ENCODE assay signal across 9 mouse cellular contexts in genomic region chr6:57609631-57610030, GRCm38 (mm10). TPM values are rescaled to one million over a fixed set of nuclear protein-coding genes. Genes with fewer than 3 reads are reported as not detected.
A peak's percentile ranks its signal among the peaks of the same experiment; 100 is the strongest.
DNase-seq lines count a peak whose midpoint lies in the region; ATAC-seq lines count a peak whose summit lies in the region.
"Had no signal": no experiment of that assay in that cellular context is flagged by ENCODE, and none has a peak within 500 bp of the region (broad histone marks: within the 10 kb centered on the region; RNA-seq: fewer than 3 reads in every experiment).

No protein-coding gene starts in this region.

- H3K27ac ChIP-seq in hindbrain, embryonic 11.5 days (ENCODE audit: low read depth, low read length): no peak overlapping the region
- no peak overlapping the region for H3K27ac ChIP-seq in hindbrain, embryonic 10.5 days
- no peak overlapping the region for H3K27ac ChIP-seq in neural tube, embryonic 15.5 days (replicated peaks)
- H3K27ac ChIP-seq in forebrain, embryonic 15.5 days (replicated peaks): no peak overlapping the region
- H3K27ac ChIP-seq: midbrain, embryonic 10.5 days had no signal

- DNase-seq in hindbrain, embryonic 11.5 days (ENCODE audit: low spot score): peak; percentile 1
- no peak for DNase-seq in hindbrain, embryonic 10.5 days (ENCODE audit: low spot score)
- peak; percentile 26 for DNase-seq in 3134 (ENCODE audit: extremely low read depth, insufficient read length, low spot score)
- DNase-seq in CD4-positive helper T cell, adult 2 months (ENCODE audit: low read depth, low spot score): peak; percentile 31

- no peaks in the 10 kb centered on the region for H3K9me3 ChIP-seq in hindbrain, embryonic 11.5 days (ENCODE audit: control insufficient read depth, low read length)
- no peaks in the 10 kb centered on the region for H3K9me3 ChIP-seq in hindbrain, embryonic 10.5 days
- H3K9me3 ChIP-seq in neural tube, embryonic 15.5 days (replicated peaks): no peaks in the 10 kb centered on the region
- no peaks in the 10 kb centered on the region for H3K9me3 ChIP-seq in forebrain, embryonic 15.5 days
- H3K9me3 ChIP-seq: midbrain, embryonic 10.5 days had no signal

- WGBS in hindbrain, embryonic 11.5 days: 61% methylated on average over 2 of the region's 2 CpGs
- 62% methylated on average over 2 of the region's 2 CpGs for WGBS in hindbrain, embryonic 10.5 days
- 50% methylated on average over 2 of the region's 2 CpGs for WGBS in neural tube, embryonic 15.5 days
- 41% methylated on average over 2 of the region's 2 CpGs for WGBS in forebrain, embryonic 15.5 days

- H3K4me3 ChIP-seq in hindbrain, embryonic 11.5 days (ENCODE audit: low read depth, low read length): no peak overlapping the region
- no peak overlapping the region for H3K4me3 ChIP-seq in hindbrain, embryonic 10.5 days
- H3K4me3 ChIP-seq in neural tube, embryonic 15.5 days (replicated peaks): no peak overlapping the region
- H3K4me3 ChIP-seq in forebrain, embryonic 15.5 days: no peak overlapping the region
- H3K4me3 ChIP-seq: midbrain, embryonic 10.5 days had no signal

- no peak for ATAC-seq in hindbrain, embryonic 11.5 days (ENCODE audit: low FRiP score)
- 0 out of 2 replicates have a peak, but pooled peaks have one; percentile 49 for ATAC-seq in erythroid progenitor cell, adult 5-6 weeks (replicated peaks; ENCODE audit: low FRiP score, poor library complexity, severe bottlenecking)
- ATAC-seq in neural tube, embryonic 15.5 days (ENCODE audit: low FRiP score): no peak
- no peak for ATAC-seq in forebrain, embryonic 15.5 days (replicated peaks)
- no peak for ATAC-seq in activated CD4-positive, CD25-positive, alpha-beta regulatory T cell, adult 4 months

- H3K9ac ChIP-seq in hindbrain, embryonic 11.5 days (ENCODE audit: low read depth, low read length): no peak overlapping the region
- H3K9ac ChIP-seq in neural tube, embryonic 15.5 days (replicated peaks): no peak overlapping the region
- no peak overlapping the region for H3K9ac ChIP-seq in forebrain, embryonic 15.5 days (replicated peaks)

- no peaks in the 10 kb centered on the region for H3K27me3 ChIP-seq in hindbrain, embryonic 11.5 days (ENCODE audit: control insufficient read depth, insufficient read depth, low read length)
- no peaks in the 10 kb centered on the region for H3K27me3 ChIP-seq in hindbrain, embryonic 10.5 days (ENCODE audit: insufficient read depth, poor library complexity, severe bottlenecking)
- no peaks in the 10 kb centered on the region for H3K27me3 ChIP-seq in neural tube, embryonic 15.5 days (replicated peaks)
- H3K27me3 ChIP-seq in forebrain, embryonic 15.5 days: no peaks in the 10 kb centered on the region

- H3K36me3 ChIP-seq in hindbrain, embryonic 11.5 days (ENCODE audit: control insufficient read depth, insufficient read depth, low read length): no peaks in the 10 kb centered on the region
- H3K36me3 ChIP-seq in hindbrain, embryonic 10.5 days: no peaks in the 10 kb centered on the region
- H3K36me3 ChIP-seq in neural tube, embryonic 15.5 days: no peaks in the 10 kb centered on the region
- H3K36me3 ChIP-seq in forebrain, embryonic 15.5 days: no peaks in the 10 kb centered on the region
- H3K36me3 ChIP-seq: midbrain, embryonic 10.5 days had no signal

- H3K4me1 ChIP-seq in hindbrain, embryonic 11.5 days (replicated peaks; ENCODE audit: control insufficient read depth, insufficient read depth, low read length): no peaks in the 10 kb centered on the region
- no peaks in the 10 kb centered on the region for H3K4me1 ChIP-seq in hindbrain, embryonic 10.5 days (replicated peaks)
- H3K4me1 ChIP-seq in neural tube, embryonic 15.5 days: no peaks in the 10 kb centered on the region
- no peaks in the 10 kb centered on the region for H3K4me1 ChIP-seq in forebrain, embryonic 15.5 days
- H3K4me1 ChIP-seq: midbrain, embryonic 10.5 days had no signal

- H3K4me2 ChIP-seq in hindbrain, embryonic 11.5 days (replicated peaks; ENCODE audit: low read depth, low read length): no peak overlapping the region
- no peak overlapping the region for H3K4me2 ChIP-seq in neural tube, embryonic 15.5 days
- H3K4me2 ChIP-seq in forebrain, embryonic 15.5 days (replicated peaks): no peak overlapping the region

RNA-seq across cellular contexts. Expression of gene Herc6, which starts 28.8 kb away (rescaled TPM):
- 1.2 and 1.7 TPM in 2 replicates for polyA plus RNA-seq in hindbrain, embryonic 11.5 days (2014; fragmentation: Nextera tagmentation; extraction: Ambion mirVana)
- 2.0 and 2.4 TPM in 2 replicates for polyA plus RNA-seq in hindbrain, embryonic 10.5 days (2016; fragmentation: Nextera tagmentation; extraction: Ambion mirVana)
- total RNA-seq in erythroid progenitor cell, adult 5-6 weeks (2015; ENCODE audit: low replicate concordance): 31.4 and 47.8 TPM in 2 replicates
- total RNA-seq in erythroid progenitor cell, adult 5-6 weeks (2017; ENCODE audit: low replicate concordance): 64.6 and 111 TPM in 2 replicates
- 1.5 and 3.7 TPM in 2 replicates for polyA plus RNA-seq in neural tube, embryonic 15.5 days (2015; fragmentation: Nextera tagmentation; extraction: Ambion mirVana)
- 1.6 and 2.4 TPM in 2 replicates for polyA plus RNA-seq in forebrain, embryonic 15.5 days (2015; fragmentation: Nextera tagmentation; extraction: Ambion mirVana)
- polyA plus RNA-seq in activated CD4-positive, CD25-positive, alpha-beta regulatory T cell, adult 4 months (2017; shearing (Covaris generic)): 10 to 100 TPM; 23.2 to 26.4 TPM
